Mouse (Mus musculus) adrenal gland, postnatal 25 days (tissue): ENCODE data around the gene Uvrag. TPM values are rescaled to one million over a fixed set of nuclear protein-coding genes. Genes with fewer than 3 reads are reported as not detected.
A peak's percentile ranks its signal among the peaks of the same experiment; 100 is the strongest.

Experiments used
- DNase-seq: peaks from one replicate; pipeline ENCODE4 v3.0.0; 2021; ENCODE audit warnings: mixed read lengths
- total RNA-seq: library from RNA; stranded (reverse); gene quantifications from 2 replicates; pipeline ENCODE4 v1.2.3, GENCODE M21; 2021

The Uvrag gene
- total RNA-seq, 1 experiment from 2014 or later: 36.4 TPM

- no peak for DNase-seq
Measured at GRCm38 (mm10) chr7:98841802-98842201, 299.1 kb downstream of the Uvrag start.

- no peak for DNase-seq
Measured at GRCm38 (mm10) chr7:98840771-98841170, 300.2 kb downstream of the Uvrag start.

- DNase-seq: no peak
Measured at GRCm38 (mm10) chr7:98839312-98839711, 301.6 kb downstream of the Uvrag start.

GRCm38 (mm10) chr7:98838729-98839141 lies 302.2 kb downstream of the Uvrag start:
- DNase-seq: peak; percentile 71

- peak; percentile 84 for DNase-seq
Measured at GRCm38 (mm10) chr7:98837901-98838300, 303.0 kb downstream of the Uvrag start.

- DNase-seq: peak; percentile 75
Measured at GRCm38 (mm10) chr7:98836646-98837045, 304.3 kb downstream of the Uvrag start.

GRCm38 (mm10) chr7:98835519-98836441 lies 305.2 kb downstream of the Uvrag start:
- no peak for DNase-seq

Other genes starting within 250 kb of the Uvrag start
- gene Dgat2, start 41.6 kb upstream of the Uvrag start, total RNA-seq: 635 and 725 TPM in 2 replicates
- 0.79 and 2.3 TPM in 2 replicates for gene Mogat2, start 97.5 kb upstream of the Uvrag start, total RNA-seq
- gene Map6, start 126.3 kb upstream of the Uvrag start, total RNA-seq: 6.7 and 8.8 TPM in 2 replicates
- gene Serpinh1, start 212.1 kb upstream of the Uvrag start, total RNA-seq: 318 and 396 TPM in 2 replicates
- gene Gdpd5, start 240.3 kb upstream of the Uvrag start, total RNA-seq: 4.9 and 9.9 TPM in 2 replicates